Mouse (Mus musculus): ENCODE data around the gene Usp36. TPM values are rescaled to one million over a fixed set of nuclear protein-coding genes. Genes with fewer than 3 reads are reported as not detected.
A peak's percentile ranks its signal among the peaks of the same experiment; 100 is the strongest.

Gene Usp36
- polyA plus RNA-seq, 1 experiment from 2014 or later: 16.8 TPM

DNA sequence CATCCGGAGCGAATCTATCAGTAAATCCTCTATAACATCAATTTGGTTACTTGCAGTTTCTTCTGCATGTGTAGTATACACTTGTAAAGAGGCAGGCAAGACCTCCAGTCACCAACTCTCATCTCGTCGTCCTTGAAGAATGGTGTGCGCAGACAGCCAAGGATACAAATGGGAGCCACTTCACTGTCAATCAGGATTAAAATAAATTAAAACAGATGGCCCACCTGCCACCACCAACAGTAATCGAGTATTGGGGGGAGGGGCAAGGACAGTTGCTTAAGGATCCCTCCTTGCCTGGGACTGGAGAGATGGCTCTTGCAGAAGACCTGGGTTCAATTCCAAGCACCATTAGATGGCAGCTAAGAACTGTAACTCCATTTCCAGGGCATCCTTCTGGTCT is 2.6 kb upstream of the Usp36 start:
- no peak overlapping the region for H3K4me3 ChIP-seq (replicated peaks)
- WGBS: 65% methylated on average over 6 of the region's 6 CpGs
- no peak for ATAC-seq
- no peak overlapping the region for H3K9ac ChIP-seq
- no peak overlapping the region for H3K27ac ChIP-seq
- no peaks in the 10 kb centered on the region for H3K27me3 ChIP-seq (replicated peaks)
- H3K4me2 ChIP-seq (replicated peaks): no peak overlapping the region
- H3K9me3 ChIP-seq: no peaks in the 10 kb centered on the region
- H3K4me1 ChIP-seq (replicated peaks): peaks cover 14% of the 10 kb centered on the region
- 0 out of 2 replicates have a peak, but pooled peaks cover under 1% of the 10 kb centered on the region for H3K36me3 ChIP-seq

DNA sequence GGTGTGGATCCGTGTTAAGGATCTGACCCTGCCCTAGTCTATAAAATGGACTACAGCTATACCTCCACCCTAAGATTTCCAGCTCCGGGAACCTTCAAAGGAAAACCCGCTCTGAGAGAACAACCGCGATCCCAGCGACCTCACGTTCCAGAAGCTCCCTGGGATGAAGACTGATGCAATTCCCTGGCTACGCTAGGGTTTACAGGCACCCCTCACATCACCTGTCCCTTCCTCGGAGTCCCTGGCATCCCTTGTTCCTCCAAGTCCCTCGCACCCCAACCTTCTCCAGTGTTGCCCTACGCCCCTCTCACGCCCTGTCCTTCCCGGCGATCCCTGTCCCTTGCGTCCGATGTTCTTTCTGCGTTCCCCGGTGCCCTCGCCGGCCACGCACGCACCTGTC is 482 bp downstream of the Usp36 start:
- WGBS: under 1% methylated on average over 22 of the region's 22 CpGs
- peak overlapping the region; percentile 87 for H3K4me2 ChIP-seq (replicated peaks)
- ATAC-seq: no peak
- H3K4me1 ChIP-seq (replicated peaks): peaks cover 14% of the 10 kb centered on the region
- H3K36me3 ChIP-seq: peaks cover 14% of the 10 kb centered on the region
- peak overlapping the region; percentile 86 for H3K27ac ChIP-seq
- no peaks in the 10 kb centered on the region for H3K27me3 ChIP-seq (replicated peaks)
- H3K4me3 ChIP-seq (replicated peaks): peak overlapping the region; percentile 92
- no peaks in the 10 kb centered on the region for H3K9me3 ChIP-seq
- peak overlapping the region; percentile 93 for H3K9ac ChIP-seq

- Histone ChIP-seq H3K4me3 (replicated peaks) (peak overlapping the region; percentile 92), H3K27me3 (replicated peaks) (no peaks in the 10 kb centered on the region), H3K4me2 (replicated peaks) (peak overlapping the region; percentile 87), H3K36me3 (peaks cover 18% of the 10 kb centered on the region), H3K4me1 (replicated peaks) (peaks cover 14% of the 10 kb centered on the region), H3K27ac (peak overlapping the region; percentile 86; the same call in 1 of the 2 replicates), H3K9ac (peak overlapping the region; percentile 93), H3K9me3 (no peaks in the 10 kb centered on the region)
- under 1% methylated on average over 16 of the region's 16 CpGs for WGBS
- no peak for ATAC-seq
Measured at GRCm38 (mm10) chr11:118289037-118289511, 970 bp downstream of the Usp36 start.

- 91% methylated on average over 9 of the region's 9 CpGs for WGBS
- H3K36me3 ChIP-seq: peaks cover 30% of the 10 kb centered on the region
Measured at GRCm38 (mm10) chr11:118287573-118287972, 2.5 kb downstream of the Usp36 start.

GRCm38 (mm10) chr11:118286434-118286833 is 3.6 kb downstream of the Usp36 start:
- H3K9ac ChIP-seq: no peak overlapping the region
- no peaks in the 10 kb centered on the region for H3K9me3 ChIP-seq
- H3K27ac ChIP-seq: no peak overlapping the region
- no peak overlapping the region for H3K4me2 ChIP-seq (replicated peaks)
- no peak overlapping the region for H3K4me3 ChIP-seq (replicated peaks)
- 82% methylated on average over 9 of the region's 9 CpGs for whole genome bisulfite sequencing
- H3K36me3 ChIP-seq: peaks cover 40% of the 10 kb centered on the region
- ATAC-seq: no peak
- H3K4me1 ChIP-seq (replicated peaks): peaks cover 14% of the 10 kb centered on the region
- no peaks in the 10 kb centered on the region for H3K27me3 ChIP-seq (replicated peaks)

More at GRCm38 (mm10) chr11:118287573-118287972, 2.5 kb downstream of the Usp36 start:
- no peak for ATAC-seq
- no peak overlapping the region for H3K4me3 ChIP-seq (replicated peaks)
- H3K4me1 ChIP-seq (replicated peaks): peaks cover 14% of the 10 kb centered on the region
- H3K9me3 ChIP-seq: no peaks in the 10 kb centered on the region
- H3K9ac ChIP-seq: no peak overlapping the region
- no peak overlapping the region for H3K4me2 ChIP-seq (replicated peaks)
- no peak overlapping the region for H3K27ac ChIP-seq
- H3K27me3 ChIP-seq (replicated peaks): no peaks in the 10 kb centered on the region

- peaks cover 43% of the 10 kb centered on the region for H3K36me3 ChIP-seq
- no peak overlapping the region for H3K4me3 ChIP-seq (replicated peaks)
- ATAC-seq: no peak
- H3K27ac ChIP-seq: no peak overlapping the region
- H3K4me1 ChIP-seq (replicated peaks): peaks cover 13% of the 10 kb centered on the region
- H3K9me3 ChIP-seq: no peaks in the 10 kb centered on the region
- no peak overlapping the region for H3K4me2 ChIP-seq (replicated peaks)
- H3K9ac ChIP-seq: no peak overlapping the region
- 93% methylated on average over 13 of the region's 13 CpGs for WGBS
- no peaks in the 10 kb centered on the region for H3K27me3 ChIP-seq (replicated peaks)
Measured at GRCm38 (mm10) chr11:118285791-118286190, 4.3 kb downstream of the Usp36 start.

- Histone ChIP-seq H3K9ac (no peak overlapping the region), H3K27me3 (replicated peaks) (no peaks in the 10 kb centered on the region), H3K36me3 (peaks cover 77% of the 10 kb centered on the region), H3K27ac (no peak overlapping the region), H3K4me3 (replicated peaks) (no peak overlapping the region), H3K4me2 (replicated peaks) (no peak overlapping the region), H3K9me3 (no peaks in the 10 kb centered on the region), H3K4me1 (replicated peaks) (no peaks in the 10 kb centered on the region)
- 92% methylated on average over 3 of the region's 3 CpGs for WGBS
- no peak for ATAC-seq
Measured at GRCm38 (mm10) chr11:118280218-118280617, 9.8 kb downstream of the Usp36 start.

- ATAC-seq: no peak
- WGBS: 83% methylated on average over 7 of the region's 7 CpGs
- H3K4me1 ChIP-seq (replicated peaks): no peaks in the 10 kb centered on the region
- H3K4me3 ChIP-seq (replicated peaks): no peak overlapping the region
- H3K9me3 ChIP-seq: no peaks in the 10 kb centered on the region
- H3K36me3 ChIP-seq: peaks cover 80% of the 10 kb centered on the region
- no peaks in the 10 kb centered on the region for H3K27me3 ChIP-seq (replicated peaks)
- no peak overlapping the region for H3K27ac ChIP-seq
- no peak overlapping the region for H3K4me2 ChIP-seq (replicated peaks)
- no peak overlapping the region for H3K9ac ChIP-seq
Measured at GRCm38 (mm10) chr11:118276328-118276727, 13.7 kb downstream of the Usp36 start.

DNA sequence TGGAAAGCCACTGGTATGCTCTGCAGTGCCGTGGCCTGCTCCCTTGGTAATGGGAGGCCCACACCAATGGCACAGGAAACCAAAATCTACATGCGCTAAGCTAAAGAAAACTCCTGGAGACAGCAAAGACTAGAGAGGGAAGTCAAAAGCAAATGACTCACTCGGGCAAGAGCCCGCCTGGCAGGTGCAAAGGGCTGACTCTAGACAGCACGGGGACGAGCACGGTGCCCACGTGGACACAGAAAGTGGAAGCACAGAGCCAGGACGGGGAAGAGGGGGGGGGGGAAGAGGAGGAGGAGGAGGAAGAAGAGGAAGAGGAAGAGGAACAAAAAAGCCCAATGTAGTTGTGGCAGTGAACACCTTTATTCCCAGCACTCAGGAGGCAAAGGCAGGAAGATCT is 15.0 kb downstream of the Usp36 start:
- 94% methylated on average over 9 of the region's 9 CpGs for WGBS
- no peak for ATAC-seq
- Histone ChIP-seq H3K4me3 (replicated peaks) (no peak overlapping the region), H3K9me3 (no peaks in the 10 kb centered on the region), H3K4me2 (replicated peaks) (no peak overlapping the region), H3K27ac (no peak overlapping the region), H3K4me1 (replicated peaks) (no peaks in the 10 kb centered on the region), H3K36me3 (peaks cover 80% of the 10 kb centered on the region), H3K27me3 (replicated peaks) (no peaks in the 10 kb centered on the region), H3K9ac (no peak overlapping the region)

- H3K9me3 ChIP-seq: no peaks in the 10 kb centered on the region
- H3K4me1 ChIP-seq (replicated peaks): no peaks in the 10 kb centered on the region
- H3K4me2 ChIP-seq (replicated peaks): no peak overlapping the region
- H3K27me3 ChIP-seq (replicated peaks): no peaks in the 10 kb centered on the region
- peaks cover 67% of the 10 kb centered on the region for H3K36me3 ChIP-seq
- no peak overlapping the region for H3K9ac ChIP-seq
- H3K27ac ChIP-seq: no peak overlapping the region
- no peak overlapping the region for H3K4me3 ChIP-seq (replicated peaks)
- 89% methylated on average over 3 of the region's 3 CpGs for WGBS
- no peak for ATAC-seq
Measured at GRCm38 (mm10) chr11:118269827-118270226, 20.2 kb downstream of the Usp36 start.

DNA sequence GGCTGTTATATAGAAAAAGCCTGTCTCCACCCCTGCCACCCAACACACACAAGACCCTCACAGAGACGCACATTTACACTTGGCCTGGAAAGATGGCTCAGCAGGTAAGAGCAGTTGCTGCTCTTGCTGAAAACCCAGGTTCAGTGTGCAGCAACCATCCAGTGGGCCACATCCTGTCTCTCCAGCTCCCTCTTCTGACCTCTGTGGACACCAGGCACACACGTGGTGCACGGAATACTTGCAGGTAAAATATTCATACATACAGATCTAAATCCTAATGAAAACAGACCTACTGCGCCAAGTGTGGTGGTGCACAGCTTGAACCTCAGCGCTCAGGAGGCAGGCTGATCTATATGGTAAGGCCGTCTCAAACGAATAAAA is 23.4 kb downstream of the Usp36 start:
- no peaks in the 10 kb centered on the region for H3K9me3 ChIP-seq
- H3K27ac ChIP-seq: no peak overlapping the region
- WGBS: 84% methylated on average over 7 of the region's 7 CpGs
- H3K9ac ChIP-seq: no peak overlapping the region
- no peak overlapping the region for H3K4me2 ChIP-seq (replicated peaks)
- no peak overlapping the region for H3K4me3 ChIP-seq (replicated peaks)
- no peak for ATAC-seq
- no peaks in the 10 kb centered on the region for H3K4me1 ChIP-seq (replicated peaks)
- H3K36me3 ChIP-seq: peaks cover 61% of the 10 kb centered on the region
- no peaks in the 10 kb centered on the region for H3K27me3 ChIP-seq (replicated peaks)

DNA sequence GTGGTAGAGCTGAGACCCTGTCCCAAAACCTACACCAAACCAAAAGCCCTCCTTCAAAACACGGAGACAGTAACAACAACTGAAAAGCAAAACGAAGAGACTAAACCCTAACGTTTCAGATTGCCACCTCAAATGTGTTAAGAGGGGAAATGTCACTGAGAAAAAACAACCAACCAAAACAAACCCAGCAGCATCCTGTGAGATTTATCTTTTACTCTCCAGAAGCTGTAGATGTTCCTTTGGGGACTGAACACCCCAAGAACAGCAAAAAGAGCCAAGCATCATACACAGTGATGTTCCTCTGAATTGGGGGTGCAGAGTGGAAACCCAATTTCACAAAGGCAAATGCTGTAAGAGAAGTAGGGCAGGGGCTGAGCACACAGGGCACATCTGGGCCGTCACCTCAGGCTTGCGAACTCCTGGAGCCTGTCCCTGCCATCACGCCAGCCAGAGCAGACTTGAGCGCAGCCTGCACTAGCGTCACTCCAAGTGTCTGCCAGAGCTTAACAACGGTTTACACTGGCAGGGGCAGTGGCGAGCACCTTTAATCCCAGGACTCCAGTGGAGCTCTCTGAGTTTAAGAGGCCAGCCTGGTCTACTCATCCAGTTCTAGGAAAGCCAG is 23.9 kb downstream of the Usp36 start:
- Histone ChIP-seq H3K27me3 (replicated peaks) (no peaks in the 10 kb centered on the region), H3K36me3 (peaks cover 61% of the 10 kb centered on the region), H3K9ac (no peak overlapping the region), H3K27ac (no peak overlapping the region), H3K4me1 (replicated peaks) (no peaks in the 10 kb centered on the region), H3K4me3 (replicated peaks) (no peak overlapping the region), H3K4me2 (replicated peaks) (no peak overlapping the region), H3K9me3 (no peaks in the 10 kb centered on the region)
- ATAC-seq: no peak
- 87% methylated on average over 10 of the region's 10 CpGs for WGBS

GRCm38 (mm10) chr11:118265621-118266020 is 24.4 kb downstream of the Usp36 start:
- no peaks in the 10 kb centered on the region for H3K9me3 ChIP-seq
- H3K27ac ChIP-seq: no peak overlapping the region
- H3K9ac ChIP-seq: no peak overlapping the region
- H3K27me3 ChIP-seq (replicated peaks): no peaks in the 10 kb centered on the region
- 80% methylated on average over 11 of the region's 11 CpGs for WGBS
- peaks cover 63% of the 10 kb centered on the region for H3K36me3 ChIP-seq
- no peak overlapping the region for H3K4me3 ChIP-seq (replicated peaks)
- peak; percentile 49 for ATAC-seq
- H3K4me1 ChIP-seq (replicated peaks): no peaks in the 10 kb centered on the region
- no peak overlapping the region for H3K4me2 ChIP-seq (replicated peaks)

Data from intestine, embryonic 15.5 days (tissue).